Mouse (Mus musculus) brain, adult 2 months (tissue): Measurements from ENCODE around the gene Pdlim4.
"Not testable (repeated sequence)": the region's sequence is repeated elsewhere in the genome, so short reads cannot be mapped to it uniquely, and the experiment has no call there.

ENCODE experiments used
- DNase-seq: peaks from one replicate; pipeline ENCODE4 v3.0.0; 2011; ENCODE audit warnings: low read depth, low spot score

Pdlim4 gene

GRCm38 (mm10) chr11:54062086-54062752, 6.6 kb downstream of the Pdlim4 start:
- peak; percentile 66 for DNase-seq

DNA sequence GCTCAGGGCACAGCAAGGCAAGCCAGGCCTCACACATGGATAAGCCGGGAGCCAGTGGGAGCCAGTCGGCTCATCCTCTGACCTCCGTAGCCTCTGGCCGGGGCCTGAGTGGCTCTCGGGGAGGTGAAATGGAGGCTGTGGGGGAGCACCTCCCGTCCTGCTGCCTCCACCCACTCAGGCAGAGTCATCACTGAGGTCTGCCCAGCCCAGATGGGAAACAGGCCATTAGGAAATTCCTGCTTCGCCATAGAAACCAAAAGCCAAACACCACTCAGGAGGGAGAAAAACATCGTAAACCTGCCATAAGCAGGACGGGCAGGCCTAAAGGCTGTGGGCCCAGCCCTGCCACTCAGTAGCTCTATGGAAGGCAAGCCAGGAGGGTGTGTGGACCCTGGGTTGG, 8.5 kb downstream of the Pdlim4 start:
- DNase-seq, result no peak

DNA sequence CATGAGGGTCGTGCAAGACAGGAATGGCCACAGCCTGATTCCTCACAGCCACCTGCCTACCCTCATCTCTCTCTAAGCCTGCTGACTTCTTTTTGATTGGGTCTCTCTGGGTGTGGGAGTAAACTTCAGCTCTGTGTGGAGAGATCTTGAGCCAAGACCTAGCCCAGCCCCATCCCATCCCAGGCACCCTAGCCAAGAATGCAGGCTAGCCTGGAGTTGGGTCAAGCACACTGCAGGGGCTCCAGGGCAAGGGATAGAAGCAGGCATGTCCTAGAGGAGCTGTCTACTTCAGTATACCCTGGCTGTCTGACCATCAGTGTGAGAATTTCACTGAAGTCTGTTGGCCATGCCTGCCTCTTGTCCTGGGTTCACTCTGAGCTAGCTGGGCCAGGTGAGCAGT, 9.3 kb downstream of the Pdlim4 start:
- no peak for DNase-seq

DNA sequence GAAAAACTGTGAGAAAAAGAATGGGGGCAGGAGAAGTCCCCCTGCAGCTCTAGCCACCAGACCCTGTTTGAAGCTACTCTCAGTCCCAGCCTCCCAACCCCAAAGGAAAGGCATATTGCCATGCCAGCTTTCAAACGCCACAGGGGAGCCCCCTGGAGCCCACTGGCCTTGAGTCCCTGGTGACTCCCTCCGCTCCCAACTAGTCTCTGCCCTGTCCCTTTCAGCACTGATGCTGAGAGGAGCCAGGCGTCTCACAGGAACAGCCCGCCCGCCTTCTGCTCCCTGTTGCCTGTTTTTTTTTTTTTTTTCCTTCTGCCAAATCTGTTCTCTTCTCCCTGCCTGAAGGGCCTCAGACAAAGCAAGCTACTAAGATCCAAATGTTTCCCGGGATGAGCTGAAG, 10.2 kb downstream of the Pdlim4 start:
- DNase-seq, result peak; percentile 78

GRCm38 (mm10) chr11:54058056-54058617, 10.7 kb downstream of the Pdlim4 start:
- no peak for DNase-seq

- no peak for DNase-seq
Observed at GRCm38 (mm10) chr11:54057428-54057827, 11.4 kb downstream of the Pdlim4 start.

DNA sequence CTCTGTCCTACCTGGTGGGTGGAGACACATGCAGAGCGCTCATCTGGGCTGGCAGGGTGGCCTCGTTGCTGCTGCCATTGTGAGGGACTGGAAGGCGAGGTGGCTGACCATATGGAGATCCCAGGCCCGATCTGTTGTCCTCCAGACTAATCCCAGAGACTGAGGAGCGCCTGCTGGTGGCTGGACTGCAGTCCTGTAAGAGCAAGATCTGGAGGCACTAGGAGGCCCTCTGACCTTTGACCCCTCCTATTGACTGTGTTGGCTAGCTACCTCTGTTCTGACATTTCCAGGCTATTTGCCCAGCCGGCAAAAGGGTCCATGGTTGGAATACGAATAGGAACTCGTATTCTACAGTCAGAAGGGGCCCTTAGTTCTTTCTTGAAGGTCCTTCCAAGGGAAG, 12.7 kb downstream of the Pdlim4 start:
- peak; percentile 70 for DNase-seq

GRCm38 (mm10) chr11:54054257-54054656, 14.6 kb downstream of the Pdlim4 start:
- peak; percentile 88 for DNase-seq

- DNase-seq, result peak; percentile 44
Observed at GRCm38 (mm10) chr11:54053090-54053489, 15.7 kb downstream of the Pdlim4 start.

DNA sequence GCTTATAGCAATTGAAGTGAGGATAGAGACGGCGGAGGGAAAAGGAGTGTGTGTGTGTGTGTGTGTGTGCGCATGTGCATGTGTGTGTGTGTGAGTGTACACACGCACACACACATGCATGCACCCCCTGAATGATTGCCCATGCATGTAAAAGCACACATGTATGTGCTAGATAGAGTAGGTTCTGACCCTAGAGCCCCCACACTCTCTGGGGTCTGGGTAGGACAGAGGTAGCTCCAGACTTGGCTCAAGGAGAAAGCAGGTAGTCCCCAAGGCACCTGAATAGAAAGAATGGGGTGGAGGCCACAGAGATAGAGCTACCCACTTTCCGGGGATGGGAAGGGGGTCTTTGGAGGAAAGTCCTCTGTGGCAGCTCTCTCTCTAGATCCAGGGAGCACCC, 16.7 kb downstream of the Pdlim4 start:
- DNase-seq, result no peak

GRCm38 (mm10) chr11:54051161-54051560, 17.7 kb downstream of the Pdlim4 start:
- DNase-seq, result no peak

DNA sequence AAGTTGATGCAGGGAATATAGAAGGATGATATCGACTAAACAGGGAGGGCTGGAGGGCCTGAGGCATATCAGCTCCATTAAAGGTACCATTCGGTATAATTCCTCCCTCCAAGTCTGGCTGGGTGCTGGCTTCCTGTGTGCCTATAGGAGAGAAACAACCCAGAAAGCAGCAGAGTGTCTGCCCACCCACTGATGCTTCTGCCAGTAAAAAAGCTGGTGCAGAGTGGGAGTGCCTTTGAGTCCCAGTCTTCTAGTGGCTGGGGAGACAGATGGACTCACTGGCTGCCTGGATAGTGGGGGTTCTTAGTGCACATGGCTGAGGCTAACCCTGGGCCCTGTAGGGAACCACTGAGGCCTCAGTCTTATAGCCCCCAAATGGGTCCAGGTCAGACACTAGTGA, 18.6 kb downstream of the Pdlim4 start:
- peak; percentile 80 for DNase-seq

GRCm38 (mm10) chr11:54040676-54041075, 28.1 kb downstream of the Pdlim4 start:
- DNase-seq, result no peak

DNA sequence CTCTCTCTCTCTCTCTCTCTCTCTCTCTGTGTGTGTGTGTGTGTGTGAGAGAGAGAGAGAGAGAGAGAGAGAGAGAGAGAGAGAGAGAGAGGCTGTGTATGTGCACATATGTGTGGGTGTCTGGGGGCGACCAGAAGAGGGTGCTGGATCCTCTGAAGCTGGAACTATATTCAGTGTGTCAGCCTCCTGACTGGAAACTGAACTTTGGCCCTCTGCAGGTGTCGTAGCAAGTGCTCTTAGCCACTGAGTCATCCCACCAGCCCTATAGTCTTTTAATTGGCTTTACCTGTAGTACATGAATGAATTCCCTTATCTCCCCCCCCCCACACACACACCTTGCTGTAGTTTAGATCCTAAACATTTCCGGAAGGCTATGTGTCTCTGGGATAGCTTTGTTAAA, 35.9 kb downstream of the Pdlim4 start:
- DNase-seq, result not testable (repeated sequence)

DNA sequence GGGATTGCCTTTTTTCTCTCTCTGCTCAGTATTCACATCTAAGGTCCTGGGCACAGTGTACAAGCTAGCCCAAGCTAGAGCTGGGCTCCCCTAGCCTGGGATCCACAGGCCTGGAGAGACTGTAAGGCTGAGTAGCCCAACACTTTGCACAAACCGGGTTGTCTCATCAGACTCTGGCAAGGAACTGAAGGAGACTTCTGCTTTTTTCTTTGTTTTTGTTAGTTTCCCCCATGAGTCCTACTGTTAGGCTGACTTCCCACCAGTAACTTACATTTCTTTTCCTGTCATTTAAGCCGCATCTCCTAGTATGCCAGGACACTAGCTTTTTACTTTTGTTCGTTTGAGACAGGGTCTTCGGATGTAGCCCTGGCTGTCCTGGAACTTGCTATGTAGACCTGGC, 39.8 kb downstream of the Pdlim4 start:
- no peak for DNase-seq

- peak; percentile 92 for DNase-seq
Observed at GRCm38 (mm10) chr11:54028044-54028951, 40.5 kb downstream of the Pdlim4 start, which contains the start of gene Slc22a4. Slc22a4 (minus strand) TSS chr11:54028090.

GRCm38 (mm10) chr11:54027131-54028043, 41.4 kb downstream of the Pdlim4 start:
- DNase-seq, result peak; percentile 53

DNA sequence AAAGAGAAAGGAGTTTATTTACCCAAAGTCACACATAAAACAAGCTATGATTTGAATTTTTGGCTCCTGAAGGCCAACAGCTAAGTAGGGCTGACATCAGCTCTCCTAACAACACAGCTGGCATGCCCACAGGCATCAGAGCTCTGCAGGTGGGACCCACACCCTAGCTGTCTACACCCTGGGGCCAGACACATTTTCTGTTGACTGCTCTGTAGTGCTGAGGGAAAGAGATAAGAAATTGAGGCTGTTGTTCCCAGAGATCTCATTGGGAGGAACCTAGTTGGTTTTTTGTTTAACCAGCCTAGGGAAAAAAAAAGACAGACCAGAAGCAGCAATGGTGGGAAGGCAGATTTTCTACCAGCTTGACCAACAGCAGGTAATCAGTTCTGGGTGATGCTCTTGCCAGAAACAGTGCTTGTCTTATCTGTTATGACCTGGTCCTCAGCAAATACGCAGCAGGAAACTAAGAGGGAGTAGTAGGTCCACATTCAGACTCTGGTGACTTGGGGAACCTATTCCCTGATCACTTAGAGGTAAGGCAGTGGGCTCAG, 42.2 kb downstream of the Pdlim4 start:
- DNase-seq, result peak; percentile 91

GRCm38 (mm10) chr11:54021396-54022093, 47.3 kb downstream of the Pdlim4 start:
- DNase-seq, result no peak
